Mouse (Mus musculus) layer of hippocampus, postnatal 25 days (tissue): Measurements from ENCODE around the gene Dusp27. TPM values are rescaled to one million over a fixed set of nuclear protein-coding genes. Genes with fewer than 3 reads are reported as not detected.

ENCODE experiments used
- DNase-seq, 2 experiments: peaks; one replicate each; pipeline ENCODE4 v3.0.0; 2022; ENCODE audit warnings: mixed read lengths in 2 of 2, low spot score in 1 of 2; ENCODE audit errors: extremely low spot score in 1 of 2
- total RNA-seq, 2 experiments: library from RNA; stranded (reverse); gene quantifications; 2 replicates each; pipeline ENCODE4 v1.2.3; 2021

Gene Dusp27
- total RNA-seq, 2 experiments from 2014 or later: 0.07 TPM; not detected in 1

DNA sequence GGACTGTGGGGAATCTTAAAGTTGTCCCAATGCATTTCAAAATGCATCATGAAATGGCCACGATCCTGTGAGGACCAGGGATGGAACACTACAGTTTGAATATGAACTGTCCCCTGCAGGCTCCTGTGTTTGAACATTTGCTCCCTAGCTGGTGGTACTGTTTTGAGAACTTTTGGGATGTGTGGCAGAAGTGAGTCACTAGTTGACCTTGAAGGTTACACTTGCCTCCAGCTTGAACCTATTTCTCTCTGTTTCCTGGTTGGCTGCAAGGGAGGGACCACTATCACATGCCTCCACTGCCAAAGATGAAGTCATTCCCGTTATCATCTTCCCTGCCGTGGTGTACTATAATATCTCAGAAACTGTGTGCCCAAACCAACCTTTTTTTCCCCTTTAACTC is 12.7 kb downstream of the Dusp27 start:
- no peak for DNase-seq

DNA sequence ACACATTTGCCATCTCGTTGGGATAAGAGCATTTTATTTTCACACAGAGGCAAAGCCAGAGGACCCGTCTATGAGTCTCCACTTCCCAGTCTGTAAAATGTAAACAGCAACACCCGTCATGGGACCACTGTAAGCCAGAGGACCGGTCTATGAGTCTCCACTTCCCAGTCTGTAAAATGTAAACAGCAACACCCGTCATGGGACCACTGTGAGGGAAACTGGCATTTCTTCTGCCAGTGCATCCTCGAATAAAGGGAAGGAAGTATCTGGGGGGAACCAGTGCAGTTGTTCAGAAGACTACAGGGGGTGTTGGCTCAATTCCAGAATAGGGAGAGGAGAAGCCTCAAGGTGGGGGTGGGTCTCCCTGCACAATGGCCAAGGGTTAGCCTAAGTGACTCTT is 22.3 kb downstream of the Dusp27 start:
- no peak for DNase-seq

GRCm38 (mm10) chr1:166104858-166105257 is 22.9 kb downstream of the Dusp27 start:
- DNase-seq: no peak

DNA sequence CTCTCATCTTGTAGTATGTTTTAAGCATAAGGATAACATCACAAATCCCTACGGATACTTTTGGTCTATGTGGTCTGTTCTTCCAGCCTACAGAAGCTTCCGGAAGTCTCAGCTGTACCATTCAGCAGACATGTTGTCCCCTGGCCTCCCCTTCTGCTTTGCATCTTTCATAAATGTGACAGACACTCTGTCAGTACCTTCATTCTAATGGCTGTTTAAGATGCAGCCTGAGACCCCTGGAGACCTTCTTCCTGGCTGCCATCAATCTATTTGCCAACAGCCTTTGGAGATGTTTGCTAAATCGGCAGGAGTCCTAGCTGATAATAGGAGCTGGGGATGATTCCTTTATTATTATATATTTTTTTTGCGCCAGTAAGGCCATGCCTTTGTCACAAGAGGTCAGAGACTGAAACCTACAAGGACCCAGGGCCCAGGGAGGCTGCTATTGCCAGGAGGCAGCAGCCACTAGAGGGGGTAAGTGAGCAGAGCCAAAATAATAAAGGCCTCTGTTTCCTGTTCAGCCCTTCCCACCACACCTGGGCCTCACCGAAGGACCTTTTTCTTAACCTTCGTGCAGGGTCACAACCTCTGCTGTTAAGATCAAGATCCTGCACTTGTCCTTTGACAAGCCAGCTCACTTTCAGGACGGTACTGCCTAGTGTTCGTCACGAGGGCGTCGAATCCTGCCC is 24.7 kb downstream of the Dusp27 start:
- DNase-seq: peak in 1 of 2 experiments; percentile 17

GRCm38 (mm10) chr1:166098120-166098519 is 29.6 kb downstream of the Dusp27 start:
- DNase-seq: no peak

DNA sequence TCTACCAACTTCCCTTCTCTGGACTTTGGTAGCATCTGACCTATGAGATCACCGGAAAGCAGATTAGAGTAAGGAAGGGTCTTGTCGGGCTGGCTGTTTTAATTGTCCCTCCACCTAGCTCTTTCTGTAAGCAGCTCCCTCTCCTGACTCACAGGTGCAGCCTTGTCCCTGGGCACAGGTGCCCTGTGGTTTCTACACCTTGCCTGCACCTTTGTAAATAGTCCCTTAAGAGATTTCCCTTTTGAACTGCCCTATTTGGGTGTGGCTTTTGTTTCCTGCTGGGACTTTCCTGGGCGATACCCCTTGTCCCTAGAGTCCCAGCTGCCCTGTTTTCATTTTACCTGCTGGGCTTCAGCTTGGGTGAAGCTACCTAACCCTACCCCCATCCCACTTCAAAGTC is 33.3 kb downstream of the Dusp27 start:
- no peak for DNase-seq

GRCm38 (mm10) chr1:166090306-166090705 is 37.4 kb downstream of the Dusp27 start:
- DNase-seq: no peak

- DNase-seq: no peak
Observed at GRCm38 (mm10) chr1:166089739-166090138, 38.0 kb downstream of the Dusp27 start.

DNA sequence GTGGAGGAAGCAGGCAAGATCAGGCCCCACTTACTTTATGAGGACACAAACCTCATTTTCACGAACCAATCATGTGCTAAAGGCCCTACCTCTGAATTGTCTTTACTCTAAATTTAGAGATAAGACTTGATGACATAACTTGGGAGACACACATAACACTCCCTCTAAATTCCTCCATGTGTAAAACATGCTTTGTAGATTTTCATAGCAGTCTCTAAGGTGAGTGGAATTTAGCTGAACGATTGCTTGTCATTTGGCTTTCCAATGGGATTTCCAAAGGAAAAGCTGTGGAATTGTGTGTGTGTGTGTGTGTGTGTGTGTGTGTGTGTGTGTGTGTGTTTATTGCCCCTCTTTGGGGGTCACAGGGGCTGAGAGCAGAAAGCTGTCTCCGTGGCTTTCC is 38.4 kb downstream of the Dusp27 start:
- no peak for DNase-seq

DNA sequence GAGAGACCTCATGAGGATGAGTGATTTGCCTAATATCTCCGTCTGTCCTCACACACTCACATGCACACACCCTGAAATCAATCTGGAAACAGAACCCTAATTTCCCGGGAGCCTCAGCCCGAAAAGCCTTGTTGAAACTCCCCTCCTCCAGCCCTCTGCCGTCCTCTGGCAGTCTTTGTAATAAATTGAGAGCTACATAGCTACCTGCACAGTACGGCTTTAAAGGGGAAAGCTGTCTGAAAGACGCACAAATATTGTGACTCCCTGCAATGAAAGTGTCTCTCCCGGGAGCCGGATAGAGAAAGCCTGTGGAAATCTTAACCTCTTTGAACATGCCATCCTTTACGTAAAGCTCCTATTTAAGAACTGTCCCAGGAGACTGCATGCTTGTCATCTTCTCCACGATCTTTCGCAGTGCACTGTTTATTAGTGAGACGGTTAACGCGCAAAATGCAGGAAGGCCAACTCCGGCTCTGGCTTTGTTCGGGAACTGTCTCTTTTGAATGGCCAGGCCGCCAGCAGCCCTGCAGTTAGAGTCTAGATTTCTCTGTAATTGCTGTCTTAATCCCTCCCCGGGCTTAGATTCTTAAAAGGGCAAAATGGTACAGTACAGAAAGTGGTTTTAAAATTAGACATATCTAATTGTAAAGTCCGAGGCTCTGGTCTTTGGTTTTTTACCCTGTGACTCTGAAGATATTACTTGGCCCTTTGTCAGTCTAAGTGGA is 39.1 kb downstream of the Dusp27 start:
- no peak for DNase-seq

- DNase-seq: no peak
Observed at GRCm38 (mm10) chr1:166077052-166077735, 50.5 kb downstream of the Dusp27 start.

GRCm38 (mm10) chr1:166067856-166068440 is 59.8 kb downstream of the Dusp27 start:
- no peak for DNase-seq

DNA sequence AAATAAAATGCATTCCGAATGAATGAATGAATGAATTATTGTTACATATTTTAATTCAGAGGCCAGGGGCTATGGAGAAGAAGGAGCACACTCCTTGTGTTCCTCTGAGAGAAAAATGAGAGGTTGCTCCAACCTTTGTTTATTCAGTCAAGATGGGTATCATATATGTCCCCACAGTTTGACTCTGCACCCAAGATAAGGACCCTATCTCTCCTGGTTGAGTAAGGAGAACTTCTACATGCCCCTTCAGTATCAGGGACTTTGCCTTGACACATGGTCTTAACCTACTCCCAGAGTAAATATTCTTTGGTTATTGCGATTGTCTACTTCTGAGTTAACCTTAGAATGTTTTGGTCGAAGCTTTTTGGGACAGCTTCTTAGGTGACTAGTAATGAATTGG is 63.9 kb downstream of the Dusp27 start:
- no peak for DNase-seq

DNA sequence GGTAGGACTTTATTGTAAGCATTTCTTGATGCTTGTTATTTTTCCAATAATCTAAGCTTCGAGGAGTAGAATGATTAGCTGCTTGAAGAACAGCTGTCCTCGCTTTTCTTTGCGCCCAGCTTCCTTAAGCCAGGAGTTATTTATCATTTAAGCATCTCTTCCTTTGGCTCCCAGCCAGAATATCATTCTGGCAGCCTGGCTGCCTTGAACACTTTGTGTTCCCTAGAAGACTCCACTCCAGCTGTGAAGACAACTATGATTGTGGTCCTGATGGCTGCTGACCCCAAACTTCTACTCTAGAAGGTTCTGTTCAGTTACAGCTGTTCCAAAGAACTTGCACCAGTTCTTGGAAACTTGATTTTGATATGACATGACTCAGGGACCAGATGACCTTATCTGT is 66.2 kb downstream of the Dusp27 start:
- no peak for DNase-seq

- no peak for DNase-seq
Observed at GRCm38 (mm10) chr1:166060406-166060805, 67.3 kb downstream of the Dusp27 start.

GRCm38 (mm10) chr1:166056098-166056756 is 71.5 kb downstream of the Dusp27 start:
- no peak for DNase-seq

GRCm38 (mm10) chr1:166053285-166053955 is 74.3 kb downstream of the Dusp27 start:
- no peak for DNase-seq

- DNase-seq: no peak
Observed at GRCm38 (mm10) chr1:166049046-166049827, 78.5 kb downstream of the Dusp27 start.

DNA sequence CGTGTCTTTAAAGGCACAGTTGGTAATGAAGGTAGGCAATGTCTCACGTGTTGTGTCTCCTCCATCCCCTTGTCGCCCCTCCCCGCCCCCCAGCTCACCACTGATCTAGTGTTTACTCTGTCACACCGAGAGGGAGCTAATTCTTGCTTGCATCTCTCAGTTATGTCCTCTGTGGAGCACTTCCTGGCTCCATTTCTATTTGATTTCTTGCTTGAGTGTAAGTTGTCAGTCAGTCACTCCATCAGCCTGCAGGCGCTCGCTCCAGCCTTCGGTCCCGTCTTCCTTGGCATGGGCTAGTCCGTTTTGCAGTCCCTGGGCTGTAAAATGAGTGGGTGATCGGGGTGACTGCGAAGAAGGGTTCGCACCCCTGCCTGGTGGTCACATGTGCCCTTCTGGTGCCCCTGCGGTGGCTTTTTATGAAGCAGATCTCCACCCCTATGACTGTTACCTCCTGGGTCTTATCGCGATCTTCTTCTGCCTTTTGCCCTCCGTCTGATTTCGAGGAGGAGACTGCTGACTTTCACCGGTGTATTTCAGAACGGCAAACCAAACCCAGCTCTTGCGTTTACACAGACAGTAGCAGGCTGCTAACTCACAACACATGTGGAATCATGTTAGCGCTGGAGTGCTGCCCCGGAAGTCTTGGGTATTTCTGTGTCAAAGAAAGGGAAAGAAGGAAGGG is 79.4 kb downstream of the Dusp27 start:
- no peak for DNase-seq
